Mouse (Mus musculus): Measurements from ENCODE around the gene Klf17. TPM values are rescaled to one million over a fixed set of nuclear protein-coding genes. Genes with fewer than 3 reads are reported as not detected.
"Not testable (repeated sequence)": the region's sequence is repeated elsewhere in the genome, so short reads cannot be mapped to it uniquely, and the experiment has no call there.

The Klf17 gene
- polyA plus RNA-seq, 1 experiment: 0.48 TPM

GRCm38 (mm10) chr4:117788308-117788707, 22.9 kb upstream of the Klf17 start:
- Histone ChIP-seq H3K27ac (ENCODE audit: insufficient read depth, low read length) (no peak overlapping the region), H3K36me3 (ENCODE audit: control insufficient read depth, insufficient read depth, low read length, poor library complexity, severe bottlenecking) (no peaks in the 10 kb centered on the region), H3K4me1 (ENCODE audit: control insufficient read depth, insufficient read depth, low read length) (no peaks in the 10 kb centered on the region), H3K4me3 (ENCODE audit: low read depth, low read length) (no peak overlapping the region), H3K27me3 (ENCODE audit: control insufficient read depth, insufficient read depth, low read length, poor library complexity, severe bottlenecking) (no peaks in the 10 kb centered on the region), H3K9ac (ENCODE audit: low read depth, poor library complexity, severe bottlenecking) (no peak overlapping the region), H3K9me3 (replicated peaks; ENCODE audit: control insufficient read depth, insufficient read depth, low read length, poor library complexity, severe bottlenecking) (no peaks in the 10 kb centered on the region)
- no peak for TF ChIP-seq POLR2A (IDR thresholded peaks at IDR 0.05; ENCODE audit: insufficient read depth, low read length)
- no peak for TF ChIP-seq CTCF (IDR thresholded peaks at IDR 0.05; ENCODE audit: low read depth, low read length)
- TF ChIP-seq EP300 (IDR thresholded peaks at IDR 0.05; ENCODE audit: insufficient read depth, low read depth, low read length): no peak

GRCm38 (mm10) chr4:117786963-117787362, 21.5 kb upstream of the Klf17 start:
- no peak overlapping the region for H3K27ac ChIP-seq (ENCODE audit: insufficient read depth, low read length)
- H3K36me3 ChIP-seq (ENCODE audit: control insufficient read depth, insufficient read depth, low read length, poor library complexity, severe bottlenecking): no peaks in the 10 kb centered on the region
- H3K9me3 ChIP-seq (replicated peaks; ENCODE audit: control insufficient read depth, insufficient read depth, low read length, poor library complexity, severe bottlenecking): no peaks in the 10 kb centered on the region
- no peak for TF ChIP-seq POLR2A (IDR thresholded peaks at IDR 0.05; ENCODE audit: insufficient read depth, low read length)
- no peak for TF ChIP-seq CTCF (IDR thresholded peaks at IDR 0.05; ENCODE audit: low read depth, low read length)
- TF ChIP-seq EP300 (IDR thresholded peaks at IDR 0.05; ENCODE audit: insufficient read depth, low read depth, low read length): no peak
- peak overlapping the region; percentile 31 for H3K4me3 ChIP-seq (ENCODE audit: low read depth, low read length)
- no peak overlapping the region for H3K9ac ChIP-seq (ENCODE audit: low read depth, poor library complexity, severe bottlenecking)
- no peaks in the 10 kb centered on the region for H3K27me3 ChIP-seq (ENCODE audit: control insufficient read depth, insufficient read depth, low read length, poor library complexity, severe bottlenecking)
- H3K4me1 ChIP-seq (ENCODE audit: control insufficient read depth, insufficient read depth, low read length): no peaks in the 10 kb centered on the region

GRCm38 (mm10) chr4:117782908-117783307, 17.5 kb upstream of the Klf17 start:
- H3K4me1 ChIP-seq (ENCODE audit: control insufficient read depth, insufficient read depth, low read length): no peaks in the 10 kb centered on the region
- H3K27me3 ChIP-seq (ENCODE audit: control insufficient read depth, insufficient read depth, low read length, poor library complexity, severe bottlenecking): no peaks in the 10 kb centered on the region
- TF ChIP-seq EP300 (IDR thresholded peaks at IDR 0.05; ENCODE audit: insufficient read depth, low read depth, low read length): no peak
- no peak for TF ChIP-seq CTCF (IDR thresholded peaks at IDR 0.05; ENCODE audit: low read depth, low read length)
- no peak for TF ChIP-seq POLR2A (IDR thresholded peaks at IDR 0.05; ENCODE audit: insufficient read depth, low read length)
- no peak overlapping the region for H3K4me3 ChIP-seq (ENCODE audit: low read depth, low read length)
- H3K27ac ChIP-seq (ENCODE audit: insufficient read depth, low read length): no peak overlapping the region
- no peaks in the 10 kb centered on the region for H3K36me3 ChIP-seq (ENCODE audit: control insufficient read depth, insufficient read depth, low read length, poor library complexity, severe bottlenecking)
- H3K9ac ChIP-seq (ENCODE audit: low read depth, poor library complexity, severe bottlenecking): no peak overlapping the region
- no peaks in the 10 kb centered on the region for H3K9me3 ChIP-seq (replicated peaks; ENCODE audit: control insufficient read depth, insufficient read depth, low read length, poor library complexity, severe bottlenecking)

- Histone ChIP-seq H3K36me3 (ENCODE audit: control insufficient read depth, insufficient read depth, low read length, poor library complexity, severe bottlenecking) (no peaks in the 10 kb centered on the region), H3K4me3 (ENCODE audit: low read depth, low read length) (no peak overlapping the region), H3K27me3 (ENCODE audit: control insufficient read depth, insufficient read depth, low read length, poor library complexity, severe bottlenecking) (no peaks in the 10 kb centered on the region), H3K9me3 (replicated peaks; ENCODE audit: control insufficient read depth, insufficient read depth, low read length, poor library complexity, severe bottlenecking) (no peaks in the 10 kb centered on the region), H3K4me1 (ENCODE audit: control insufficient read depth, insufficient read depth, low read length) (no peaks in the 10 kb centered on the region), H3K27ac (ENCODE audit: insufficient read depth, low read length) (no peak overlapping the region), H3K9ac (ENCODE audit: low read depth, poor library complexity, severe bottlenecking) (no peak overlapping the region)
- TF ChIP-seq CTCF (IDR thresholded peaks at IDR 0.05; ENCODE audit: low read depth, low read length): no peak
- TF ChIP-seq POLR2A (IDR thresholded peaks at IDR 0.05; ENCODE audit: insufficient read depth, low read length): no peak
- no peak for TF ChIP-seq EP300 (IDR thresholded peaks at IDR 0.05; ENCODE audit: insufficient read depth, low read depth, low read length)
These were observed 7.5 kb upstream of the Klf17 start for GRCm38 (mm10) chr4:117772960-117773359.

- TF ChIP-seq CTCF (IDR thresholded peaks at IDR 0.05; ENCODE audit: low read depth, low read length) (no peak), POLR2A (IDR thresholded peaks at IDR 0.05; ENCODE audit: insufficient read depth, low read length) (no peak), EP300 (IDR thresholded peaks at IDR 0.05; ENCODE audit: insufficient read depth, low read depth, low read length) (no peak)
- Histone ChIP-seq H3K27me3 (ENCODE audit: control insufficient read depth, insufficient read depth, low read length, poor library complexity, severe bottlenecking) (no peaks in the 10 kb centered on the region), H3K4me3 (ENCODE audit: low read depth, low read length) (no peak overlapping the region), H3K27ac (ENCODE audit: insufficient read depth, low read length) (no peak overlapping the region), H3K9ac (ENCODE audit: low read depth, poor library complexity, severe bottlenecking) (no peak overlapping the region), H3K9me3 (replicated peaks; ENCODE audit: control insufficient read depth, insufficient read depth, low read length, poor library complexity, severe bottlenecking) (no peaks in the 10 kb centered on the region), H3K4me1 (ENCODE audit: control insufficient read depth, insufficient read depth, low read length) (no peaks in the 10 kb centered on the region), H3K36me3 (ENCODE audit: control insufficient read depth, insufficient read depth, low read length, poor library complexity, severe bottlenecking) (no peaks in the 10 kb centered on the region)
These were observed 5.5 kb upstream of the Klf17 start for GRCm38 (mm10) chr4:117770935-117771334.

GRCm38 (mm10) chr4:117760151-117760550, 5.3 kb downstream of the Klf17 start:
- no peaks in the 10 kb centered on the region for H3K27me3 ChIP-seq (ENCODE audit: control insufficient read depth, insufficient read depth, low read length, poor library complexity, severe bottlenecking)
- no peaks in the 10 kb centered on the region for H3K36me3 ChIP-seq (ENCODE audit: control insufficient read depth, insufficient read depth, low read length, poor library complexity, severe bottlenecking)
- H3K9me3 ChIP-seq (replicated peaks; ENCODE audit: control insufficient read depth, insufficient read depth, low read length, poor library complexity, severe bottlenecking): no peaks in the 10 kb centered on the region
- H3K4me3 ChIP-seq (ENCODE audit: low read depth, low read length): no peak overlapping the region
- no peaks in the 10 kb centered on the region for H3K4me1 ChIP-seq (ENCODE audit: control insufficient read depth, insufficient read depth, low read length)
- no peak overlapping the region for H3K9ac ChIP-seq (ENCODE audit: low read depth, poor library complexity, severe bottlenecking)
- no peak for TF ChIP-seq EP300 (IDR thresholded peaks at IDR 0.05; ENCODE audit: insufficient read depth, low read depth, low read length)
- TF ChIP-seq POLR2A (IDR thresholded peaks at IDR 0.05; ENCODE audit: insufficient read depth, low read length): no peak
- no peak for TF ChIP-seq CTCF (IDR thresholded peaks at IDR 0.05; ENCODE audit: low read depth, low read length)
- no peak overlapping the region for H3K27ac ChIP-seq (ENCODE audit: insufficient read depth, low read length)

- H3K4me3 ChIP-seq (ENCODE audit: low read depth, low read length); H3K4me1 ChIP-seq (ENCODE audit: control insufficient read depth, insufficient read depth, low read length): not testable (repeated sequence)
These were observed 13.0 kb downstream of the Klf17 start for GRCm38 (mm10) chr4:117752469-117752868.

More at GRCm38 (mm10) chr4:117752469-117752868, 13.0 kb downstream of the Klf17 start:
- H3K27me3 ChIP-seq (ENCODE audit: control insufficient read depth, insufficient read depth, low read length, poor library complexity, severe bottlenecking); H3K9ac ChIP-seq (ENCODE audit: low read depth, poor library complexity, severe bottlenecking); H3K27ac ChIP-seq (ENCODE audit: insufficient read depth, low read length); H3K36me3 ChIP-seq (ENCODE audit: control insufficient read depth, insufficient read depth, low read length, poor library complexity, severe bottlenecking); H3K9me3 ChIP-seq (replicated peaks; ENCODE audit: control insufficient read depth, insufficient read depth, low read length, poor library complexity, severe bottlenecking): not testable (repeated sequence)

Data from ES-Bruce4 (cell line).